Mouse (Mus musculus) neural tube, embryonic 11.5 days (tissue): ENCODE results near the gene Akap1. TPM values are rescaled to one million over a fixed set of nuclear protein-coding genes. Genes with fewer than 3 reads are reported as not detected.

Experiments
- ATAC-seq: fragments of 200-750 bp; cut with Nextera tagmentation; 2 replicates; pipeline ENCODE4 v1.8.0; 2017; ENCODE audit warnings: moderate number of reproducible peaks, mild to moderate bottlenecking, moderate TSS enrichment, moderate library complexity; ENCODE audit not compliant: insufficient read depth, low FRiP score, low TSS enrichment
- DNase-seq: peaks from one replicate; pipeline ENCODE4 v3.0.0-alpha.2; 2015; ENCODE audit warnings: low spot score
- H3K27ac ChIP-seq: fragments of 300-500 bp; sonication (generic); 2 replicates; pipeline ENCODE4 v1.5.1; 2014; ENCODE audit warnings: low read depth, mild to moderate bottlenecking, low read length
- H3K27me3 ChIP-seq: fragments of 300-500 bp; sonication (generic); 2 replicates; pipeline ENCODE4 v1.6.1; 2014; ENCODE audit warnings: mild to moderate bottlenecking, low read length, mixed read lengths; ENCODE audit not compliant: control insufficient read depth, insufficient read depth
- H3K36me3 ChIP-seq: fragments of 300-500 bp; sonication (generic); 2 replicates; pipeline ENCODE4 v1.6.1; 2014; ENCODE audit warnings: mild to moderate bottlenecking, low read length, moderate library complexity, mixed read lengths; ENCODE audit not compliant: control insufficient read depth, insufficient read depth
- H3K4me1 ChIP-seq: fragments of 300-500 bp; sonication (generic); 2 replicates; pipeline ENCODE4 v1.6.1; 2014; ENCODE audit warnings: low read length, mixed read lengths; ENCODE audit not compliant: control insufficient read depth, insufficient read depth
- H3K4me2 ChIP-seq: fragments of 300-500 bp; sonication (generic); 2 replicates; pipeline ENCODE4 v1.6.1; 2014; ENCODE audit warnings: low read depth, mild to moderate bottlenecking, moderate library complexity
- H3K4me3 ChIP-seq: fragments of 300-500 bp; sonication (generic); 2 replicates; pipeline ENCODE4 v1.5.1; 2014; ENCODE audit warnings: low read depth, low read length
- H3K9ac ChIP-seq: fragments of 300-500 bp; sonication (generic); 2 replicates; pipeline ENCODE4 v1.6.1; 2014; ENCODE audit warnings: mild to moderate bottlenecking, low read length
- H3K9me3 ChIP-seq: fragments of 300-500 bp; sonication (generic); 2 replicates; pipeline ENCODE4 v1.6.1; 2016; ENCODE audit warnings: low read length; ENCODE audit not compliant: control insufficient read depth
- WGBS: fragments of 180-500 bp; shearing (Covaris S2); extraction: QIAGEN DNeasy Blood & Tissue Kit; methylation state at CpG from one replicate; pipeline ENCODE4 v1.1.7; 2014; 5-methylcytosine and 5-hydroxymethylcytosine counted together
- polyA plus RNA-seq: library from polyadenylated mRNA; unstranded; fragments of >200 nt; fragmentation: Nextera tagmentation; extraction: Ambion mirVana; gene quantifications from 2 replicates; pipeline ENCODE4 v1.2.1, GENCODE M21; 2014

Gene Akap1
- polyA plus RNA-seq, 1 experiment from 2014 or later = 18.0 TPM

GRCm38 (mm10) chr11:88833099-88833498 lies 31.3 kb downstream of the Akap1 start:
- no peak for DNase-seq
- WGBS = 89% methylated on average over 4 of the region's 4 CpGs
- no peak for ATAC-seq
- H3K4me2 ChIP-seq = no peak overlapping the region
- H3K4me3 ChIP-seq = no peak overlapping the region
- H3K27ac ChIP-seq = no peak overlapping the region
- no peaks in the 10 kb centered on the region for H3K9me3 ChIP-seq
- peaks cover 10% of the 10 kb centered on the region for H3K36me3 ChIP-seq
- H3K9ac ChIP-seq = no peak overlapping the region
- H3K4me1 ChIP-seq = no peaks in the 10 kb centered on the region
- no peaks in the 10 kb centered on the region for H3K27me3 ChIP-seq

GRCm38 (mm10) chr11:88830257-88830804 lies 34.1 kb downstream of the Akap1 start:
- peak; percentile 56 for DNase-seq
- WGBS = 95% methylated on average over 2 of the region's 2 CpGs
- Histone ChIP-seq H3K9me3 (no peaks in the 10 kb centered on the region), H3K4me1 (no peaks in the 10 kb centered on the region), H3K36me3 (peaks cover 8% of the 10 kb centered on the region), H3K27me3 (no peaks in the 10 kb centered on the region), H3K9ac (no peak overlapping the region), H3K27ac (no peak overlapping the region), H3K4me2 (no peak overlapping the region), H3K4me3 (no peak overlapping the region)
- no peak for ATAC-seq

- Histone ChIP-seq H3K27ac (no peak overlapping the region), H3K4me3 (no peak overlapping the region)
- DNase-seq = no peak
Measured at GRCm38 (mm10) chr11:88828528-88828927, 35.9 kb downstream of the Akap1 start.

GRCm38 (mm10) chr11:88825909-88826308 lies 38.5 kb downstream of the Akap1 start:
- 64% methylated on average over 7 of the region's 7 CpGs for whole genome bisulfite sequencing
- H3K4me3 ChIP-seq = no peak overlapping the region
- no peaks in the 10 kb centered on the region for H3K9me3 ChIP-seq
- no peak overlapping the region for H3K27ac ChIP-seq
- H3K27me3 ChIP-seq = no peaks in the 10 kb centered on the region
- H3K4me2 ChIP-seq = no peak overlapping the region
- DNase-seq (no peak), ATAC-seq (no peak)
- no peak overlapping the region for H3K9ac ChIP-seq
- no peaks in the 10 kb centered on the region for H3K36me3 ChIP-seq
- peaks cover 5% of the 10 kb centered on the region; the same call in 1 of the 2 replicates for H3K4me1 ChIP-seq

More at GRCm38 (mm10) chr11:88828528-88828927, 35.9 kb downstream of the Akap1 start:
- H3K9me3 ChIP-seq = no peaks in the 10 kb centered on the region
- H3K4me2 ChIP-seq = no peak overlapping the region
- no peak for ATAC-seq
- H3K27me3 ChIP-seq = no peaks in the 10 kb centered on the region
- no peaks in the 10 kb centered on the region for H3K4me1 ChIP-seq
- H3K9ac ChIP-seq = no peak overlapping the region
- peaks cover 3% of the 10 kb centered on the region; the same call in 1 of the 2 replicates for H3K36me3 ChIP-seq

- Histone ChIP-seq H3K27me3 (no peaks in the 10 kb centered on the region), H3K4me3 (0 out of 2 replicates have a peak overlapping the region, but pooled peaks have one; percentile 13), H3K9ac (no peak overlapping the region; the same call in 1 of the 2 replicates), H3K4me1 (peaks cover 5% of the 10 kb centered on the region; the same call in 1 of the 2 replicates), H3K27ac (no peak overlapping the region), H3K9me3 (no peaks in the 10 kb centered on the region), H3K4me2 (peak overlapping the region; percentile 41), H3K36me3 (no peaks in the 10 kb centered on the region)
- WGBS = 5% methylated on average over 7 of the region's 7 CpGs
- peak; percentile 65; the same call in 1 of the 2 replicates for ATAC-seq
- DNase-seq = peak; percentile 80
Measured at GRCm38 (mm10) chr11:88822991-88823390, 41.4 kb downstream of the Akap1 start.

GRCm38 (mm10) chr11:88822526-88822925 lies 41.9 kb downstream of the Akap1 start:
- peak; percentile 13; the same call in 1 of the 2 replicates for ATAC-seq
- WGBS = 22% methylated on average over 5 of the region's 5 CpGs
- DNase-seq = no peak
- no peak overlapping the region; the same call in 1 of the 2 replicates for H3K9ac ChIP-seq
- no peaks in the 10 kb centered on the region for H3K36me3 ChIP-seq
- no peaks in the 10 kb centered on the region for H3K27me3 ChIP-seq
- no peak overlapping the region for H3K4me3 ChIP-seq
- peaks cover 5% of the 10 kb centered on the region; the same call in 1 of the 2 replicates for H3K4me1 ChIP-seq
- H3K27ac ChIP-seq = no peak overlapping the region
- no peaks in the 10 kb centered on the region for H3K9me3 ChIP-seq
- H3K4me2 ChIP-seq = peak overlapping the region; percentile 41

- DNase-seq (peak; percentile 47), ATAC-seq (peak; percentile 56)
- H3K36me3 ChIP-seq = no peaks in the 10 kb centered on the region
- peaks cover 5% of the 10 kb centered on the region; the same call in 1 of the 2 replicates for H3K4me1 ChIP-seq
- peak overlapping the region; percentile 19; the same call in 1 of the 2 replicates for H3K9ac ChIP-seq
- H3K4me2 ChIP-seq = peak overlapping the region; percentile 5
- 13% methylated on average over 24 of the region's 24 CpGs for WGBS
- H3K9me3 ChIP-seq = no peaks in the 10 kb centered on the region
- H3K27ac ChIP-seq = peak overlapping the region; percentile 40; the same call in 1 of the 2 replicates
- H3K27me3 ChIP-seq = no peaks in the 10 kb centered on the region
- no peak overlapping the region for H3K4me3 ChIP-seq
Measured at GRCm38 (mm10) chr11:88820742-88821576, 43.4 kb downstream of the Akap1 start.

- DNase-seq (no peak), ATAC-seq (0 out of 2 replicates have a peak, but pooled peaks have one; percentile 9)
Measured at GRCm38 (mm10) chr11:88820253-88820652, 44.1 kb downstream of the Akap1 start.

More at GRCm38 (mm10) chr11:88820253-88820652, 44.1 kb downstream of the Akap1 start:
- H3K9me3 ChIP-seq = no peaks in the 10 kb centered on the region
- H3K4me3 ChIP-seq = no peak overlapping the region
- 0 out of 2 replicates have a peak overlapping the region, but pooled peaks have one; percentile 14 for H3K27ac ChIP-seq
- no peaks in the 10 kb centered on the region for H3K27me3 ChIP-seq
- H3K36me3 ChIP-seq = no peaks in the 10 kb centered on the region
- no peak overlapping the region; the same call in 1 of the 2 replicates for H3K9ac ChIP-seq
- peak overlapping the region; percentile 5; the same call in 1 of the 2 replicates for H3K4me2 ChIP-seq
- H3K4me1 ChIP-seq = peaks cover 5% of the 10 kb centered on the region; the same call in 1 of the 2 replicates
- 22% methylated on average over 5 of the region's 6 CpGs for WGBS
